Mouse (Mus musculus) left cerebral cortex, postnatal 25 days (tissue): ENCODE results near the gene Emilin2. TPM values are rescaled to one million over a fixed set of nuclear protein-coding genes. Genes with fewer than 3 reads are reported as not detected.

ENCODE experiments used
- DNase-seq, 2 experiments: peaks; one replicate each; pipeline ENCODE4 v3.0.0; 2022; ENCODE audit warnings: low spot score in 2 of 2, mixed read lengths in 1 of 2
- intact Hi-C: fragments of 180-260 bp; cut with DNase I; formaldehyde crosslinking; loops from one replicate; pipeline ENCODE4 v1.15.1; 2025
- total RNA-seq, 2 experiments: library from RNA; stranded (reverse); gene quantifications; 2 replicates each; pipeline ENCODE4 v1.2.3; 2021

The Emilin2 gene
- total RNA-seq, 2 experiments from 2014 or later = 1.9 to 2.5 TPM

- intact Hi-C loops = no loop called here
- DNase-seq = no peak
Measured at GRCm38 (mm10) chr17:71303444-71303843, 8.3 kb downstream of the Emilin2 start.

- intact Hi-C loops = no loop called here
- DNase-seq = no peak
Measured at GRCm38 (mm10) chr17:71301413-71301812, 10.4 kb downstream of the Emilin2 start.

DNA sequence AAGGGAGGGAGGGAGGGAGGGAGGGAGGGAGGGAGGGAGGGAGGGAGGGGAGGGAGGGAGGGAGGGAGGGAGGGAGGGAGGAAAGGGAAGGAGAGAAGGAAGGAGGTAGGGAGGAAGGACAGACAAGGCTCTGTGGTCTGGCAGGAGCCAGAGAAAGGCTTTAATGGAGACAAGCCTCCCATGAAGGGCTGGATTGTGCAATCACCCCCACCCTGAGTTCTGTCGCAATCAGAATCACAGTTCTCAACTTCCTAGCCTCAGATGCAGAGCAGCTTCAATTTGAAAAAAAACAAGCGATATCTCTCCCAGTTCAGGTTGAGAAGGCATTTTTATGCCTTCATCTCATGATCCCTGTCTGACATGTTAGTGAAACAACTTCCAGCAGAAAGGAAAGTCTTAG is 11.4 kb downstream of the Emilin2 start:
- intact Hi-C loops = no loop called here
- no peak for DNase-seq

- no peak for DNase-seq
- intact Hi-C loops = no loop called here
Measured at GRCm38 (mm10) chr17:71299879-71300278, 11.9 kb downstream of the Emilin2 start.

- no peak for DNase-seq
- intact Hi-C loops = no loop called here
Measured at GRCm38 (mm10) chr17:71294570-71294969, 17.2 kb downstream of the Emilin2 start.

GRCm38 (mm10) chr17:71292897-71293296 is 18.9 kb downstream of the Emilin2 start:
- DNase-seq = no peak
- intact Hi-C loops = no loop called here

DNA sequence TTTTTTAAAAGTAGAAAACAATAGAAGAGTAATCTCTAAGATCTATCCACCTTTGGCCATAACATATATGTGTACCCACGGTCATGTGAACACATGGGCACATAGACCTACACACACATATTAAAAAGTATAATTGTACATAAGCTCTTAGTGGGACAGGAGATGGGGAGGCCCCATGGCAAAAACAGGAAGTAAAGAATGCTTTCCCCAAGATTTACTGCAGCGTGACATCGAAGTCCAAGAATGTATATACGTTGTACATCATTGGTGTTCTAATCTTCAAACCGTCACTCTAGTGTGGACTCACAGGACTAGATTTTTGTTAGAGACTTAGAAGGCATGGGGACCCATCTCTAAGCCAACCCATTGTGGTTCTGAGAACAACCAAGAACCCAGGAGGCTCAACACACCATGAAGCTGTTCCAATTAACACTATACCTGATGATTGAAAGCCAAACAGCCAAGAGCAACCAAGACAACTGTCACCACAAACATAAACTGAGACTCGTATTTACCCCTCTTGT is 19.8 kb downstream of the Emilin2 start:
- DNase-seq = no peak
- intact Hi-C loops = no loop called here

GRCm38 (mm10) chr17:71290486-71291410 is 21.0 kb downstream of the Emilin2 start:
- intact Hi-C loops = no loop called here
- no peak for DNase-seq

GRCm38 (mm10) chr17:71289572-71290176 is 22.1 kb downstream of the Emilin2 start:
- intact Hi-C loops = no loop called here
- DNase-seq = no peak

- DNase-seq = peak in 1 of 2 experiments; percentile 19
- intact Hi-C loops = no loop called here
Measured at GRCm38 (mm10) chr17:71288808-71289548, 22.8 kb downstream of the Emilin2 start.

DNA sequence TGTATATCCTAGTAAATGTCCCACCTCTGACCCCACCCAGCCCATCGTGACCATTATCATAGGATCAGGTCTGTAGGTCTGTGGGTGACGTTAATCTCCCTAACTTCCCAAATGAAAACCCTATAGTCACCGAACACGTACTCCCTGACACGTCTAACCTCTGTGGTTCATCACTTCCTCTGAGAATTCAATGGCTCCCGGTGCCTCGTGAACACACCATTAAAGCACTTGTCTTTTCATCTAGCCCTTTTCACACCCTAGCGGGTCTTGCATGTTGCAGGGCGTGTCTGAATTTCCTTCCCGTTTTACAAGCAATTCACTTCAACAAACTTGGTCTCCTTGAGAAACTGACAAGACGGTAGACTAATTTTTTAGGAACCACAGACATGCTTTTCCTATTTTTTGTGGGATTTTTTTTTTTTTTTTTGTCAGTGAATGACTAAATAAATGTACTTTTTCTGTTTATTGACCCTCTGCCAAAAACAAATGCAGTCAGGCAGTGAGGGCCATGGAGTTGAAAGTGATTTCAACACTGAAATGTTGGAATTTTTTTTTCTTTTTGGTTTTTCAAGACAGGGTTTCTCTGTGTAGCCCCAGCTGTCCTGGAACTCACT is 23.5 kb downstream of the Emilin2 start:
- intact Hi-C loops = no loop called here
- no peak for DNase-seq

DNA sequence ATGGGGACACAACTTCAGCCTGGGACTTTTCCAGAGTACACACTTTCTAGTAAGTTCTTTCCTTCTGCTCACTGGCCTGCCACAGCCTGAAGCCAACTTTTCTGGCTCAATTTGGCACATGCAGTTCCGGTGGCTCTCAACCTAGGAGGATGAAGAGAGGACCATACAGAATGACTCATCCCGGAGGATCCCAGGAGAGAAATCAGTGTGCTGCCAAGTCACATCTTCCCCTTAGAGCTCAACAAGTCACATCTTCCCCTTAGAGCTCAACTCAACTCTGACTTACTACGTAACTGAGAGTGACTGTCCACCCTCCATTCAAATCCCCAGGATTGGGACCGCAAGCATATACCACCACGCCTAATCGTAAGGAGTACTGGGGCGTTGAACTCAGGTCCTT is 24.2 kb downstream of the Emilin2 start:
- no peak for DNase-seq
- intact Hi-C loops = no loop called here

DNA sequence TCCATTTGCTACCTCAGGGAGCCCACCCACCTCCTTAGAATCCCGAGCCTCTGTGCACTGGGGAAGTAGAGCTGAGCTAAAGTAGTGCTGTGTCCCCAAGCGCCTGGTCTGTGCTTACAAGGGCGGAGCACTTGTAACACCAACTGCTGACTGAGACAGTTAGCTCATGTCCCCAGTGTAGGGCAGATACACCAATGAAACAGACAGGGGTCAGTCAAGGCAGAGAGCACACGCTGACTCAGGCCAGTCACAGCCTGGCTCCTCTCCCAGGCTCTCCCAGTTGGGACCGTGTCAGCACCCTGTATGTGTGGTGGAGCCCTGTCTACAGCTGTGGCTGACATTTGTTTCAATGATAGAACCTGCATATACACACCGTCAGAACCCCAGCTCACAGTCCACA is 25.8 kb downstream of the Emilin2 start:
- intact Hi-C loops = no loop called here
- no peak for DNase-seq

DNA sequence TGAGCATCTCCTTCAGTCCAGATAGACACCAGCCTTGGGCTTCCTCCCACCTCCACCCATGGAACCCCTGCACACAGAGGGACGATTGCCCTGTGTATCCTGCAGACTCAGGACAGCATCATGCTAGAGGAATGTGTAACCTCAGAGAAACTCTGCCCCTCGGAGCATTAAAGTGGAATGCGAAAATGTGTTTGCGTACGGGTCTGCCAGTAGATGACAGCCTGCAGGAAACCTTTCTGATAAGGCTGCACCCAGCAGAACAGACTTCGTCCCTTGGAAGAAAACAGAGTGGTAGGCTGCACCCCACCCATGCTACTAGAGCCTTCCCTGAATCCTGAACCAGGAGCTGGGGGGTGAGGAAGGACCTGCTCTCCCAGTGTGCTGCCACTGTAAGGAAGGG is 26.9 kb downstream of the Emilin2 start:
- intact Hi-C loops = no loop called here

GRCm38 (mm10) chr17:71283237-71283636 is 28.5 kb downstream of the Emilin2 start:
- intact Hi-C loops = no loop called here
- no peak for DNase-seq

More for the DNA sequence above, 26.9 kb downstream of the Emilin2 start:
- DNase-seq = no peak

DNA sequence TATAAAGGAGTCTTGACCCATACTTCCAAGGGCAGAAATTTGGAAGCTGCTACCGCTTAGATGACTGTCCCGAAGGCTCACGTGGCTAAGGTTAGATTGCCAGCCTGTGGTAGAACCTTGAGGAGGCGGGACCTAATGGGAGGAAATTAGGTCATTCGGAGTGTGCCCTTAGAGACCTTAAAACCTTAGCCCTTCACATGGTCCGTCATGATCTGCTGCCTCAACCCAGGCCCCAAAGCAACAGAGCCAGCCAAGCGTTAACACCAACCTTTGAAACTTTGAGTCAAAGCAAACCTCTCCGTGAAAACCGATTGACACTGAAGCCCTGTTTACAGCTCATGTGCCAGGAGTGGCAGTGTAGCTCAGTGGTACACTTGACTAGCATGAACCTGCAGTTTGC is 29.1 kb downstream of the Emilin2 start:
- intact Hi-C loops = no loop called here

DNA sequence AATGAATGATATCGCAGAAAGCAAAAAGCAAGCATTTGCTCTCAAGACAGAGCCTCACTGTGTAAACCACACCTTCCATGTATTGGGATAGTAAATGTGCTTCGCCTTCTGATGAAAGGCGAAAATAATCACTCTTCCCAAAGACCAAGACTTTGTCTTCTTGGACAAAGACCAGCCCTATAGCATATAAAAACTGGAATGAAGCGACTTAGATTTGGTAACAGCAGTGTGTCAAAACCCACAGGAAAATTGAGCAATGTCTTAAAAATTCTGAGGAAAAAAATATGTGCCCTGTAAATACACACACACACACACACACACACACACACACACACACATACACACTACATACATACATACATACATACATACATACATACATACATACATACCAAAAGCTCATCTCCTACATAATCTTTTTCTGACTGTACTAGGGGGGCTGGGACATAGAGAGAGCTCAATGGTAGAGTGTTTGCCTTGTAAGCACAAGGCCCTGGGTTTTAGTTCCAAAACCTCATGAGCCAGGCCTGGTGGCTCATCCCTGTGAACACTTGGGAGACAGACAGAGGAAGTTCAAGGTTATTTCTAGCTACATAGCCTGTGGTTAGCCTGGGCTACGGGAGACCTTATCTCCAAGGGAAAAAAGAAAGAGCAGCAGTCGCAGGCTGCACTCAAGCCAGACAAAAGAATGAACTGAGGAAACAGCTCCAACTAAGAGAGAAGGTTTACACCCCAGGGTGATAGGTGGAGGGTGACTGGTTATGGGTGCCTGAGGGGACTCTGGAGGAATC is 33.9 kb downstream of the Emilin2 start:
- no peak for DNase-seq
- intact Hi-C loops = no loop called here

More for the DNA sequence above, 29.1 kb downstream of the Emilin2 start:
- DNase-seq = no peak

- DNase-seq = no peak
- intact Hi-C loops = no loop called here
Measured at GRCm38 (mm10) chr17:71276771-71277170, 35.0 kb downstream of the Emilin2 start.

GRCm38 (mm10) chr17:71273901-71274300 is 37.9 kb downstream of the Emilin2 start:
- no peak for DNase-seq
- intact Hi-C loops = no loop called here
